Mouse (Mus musculus): ENCODE results near the gene Rnaseh2a.

DNA sequence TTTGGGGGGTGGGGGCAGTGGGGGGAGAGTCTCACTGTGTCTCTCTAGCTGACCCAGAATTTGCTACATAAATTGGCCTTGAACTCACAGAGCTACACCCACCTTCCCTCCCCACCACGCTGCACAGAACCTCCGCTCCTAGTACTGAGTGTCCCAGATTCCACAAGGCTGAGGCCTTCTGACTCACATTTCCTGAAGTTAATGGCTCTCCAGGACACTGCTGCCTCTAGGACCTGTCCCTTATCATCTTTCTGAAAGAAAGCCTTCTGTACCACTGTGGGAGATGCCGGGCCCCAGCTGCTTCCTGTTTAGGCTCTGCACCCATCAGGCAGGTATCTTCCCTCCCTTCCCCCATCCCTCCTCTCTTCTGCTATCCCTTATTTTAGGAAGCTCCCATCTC, 3.0 kb downstream of the Rnaseh2a start:
- TF ChIP-seq MAX (IDR thresholded peaks at IDR 0.05; ENCODE audit: low read length) (no peak), KAT2A (IDR thresholded peaks at IDR 0.05; ENCODE audit: insufficient replicate concordance, low read length) (no peak)

Measured in CH12.LX (cell line).